Mouse (Mus musculus) midbrain, embryonic 16.5 days (tissue): ENCODE results near the gene Wee2. TPM values are rescaled to one million over a fixed set of nuclear protein-coding genes. Genes with fewer than 3 reads are reported as not detected.
A peak's percentile ranks its signal among the peaks of the same experiment; 100 is the strongest.

Experiments
- ATAC-seq: fragments of 200-750 bp; cut with Nextera tagmentation; 2 replicates; pipeline ENCODE4 v1.8.0; 2017; ENCODE audit warnings: moderate TSS enrichment
- H3K27ac ChIP-seq: fragments of 300-500 bp; sonication (generic); 2 replicates; pipeline ENCODE4 v1.5.1; 2014; ENCODE audit warnings: mild to moderate bottlenecking, low read length, mixed read lengths
- H3K27me3 ChIP-seq: fragments of 300-500 bp; sonication (generic); 2 replicates; pipeline ENCODE4 v1.6.1; 2014; ENCODE audit warnings: low read depth, low read length, mixed read lengths; ENCODE audit not compliant: control insufficient read depth, insufficient read depth
- H3K36me3 ChIP-seq: fragments of 300-500 bp; sonication (generic); 2 replicates; pipeline ENCODE4 v1.6.1; 2014; ENCODE audit warnings: mild to moderate bottlenecking, low read length, moderate library complexity, mixed read lengths; ENCODE audit not compliant: control insufficient read depth, insufficient read depth
- H3K4me1 ChIP-seq: fragments of 300-500 bp; sonication (generic); 2 replicates; pipeline ENCODE4 v1.6.1; 2014; ENCODE audit warnings: mild to moderate bottlenecking, low read length, mixed read lengths; ENCODE audit not compliant: control insufficient read depth, insufficient read depth
- H3K4me2 ChIP-seq: fragments of 300-500 bp; sonication (generic); 2 replicates; pipeline ENCODE4 v1.6.1; 2014; ENCODE audit warnings: mild to moderate bottlenecking, low read length, mixed read lengths
- H3K4me3 ChIP-seq: fragments of 300-500 bp; sonication (generic); 2 replicates; pipeline ENCODE4 v1.5.1; 2014; ENCODE audit warnings: low read depth, mild to moderate bottlenecking, low read length, moderate library complexity, mixed read lengths
- H3K9ac ChIP-seq: fragments of 300-500 bp; sonication (generic); 2 replicates; pipeline ENCODE4 v1.6.1; 2014; ENCODE audit warnings: low read depth, low read length, mixed read lengths
- H3K9me3 ChIP-seq: fragments of 300-500 bp; sonication (generic); replicated peaks from 2 replicates; pipeline ENCODE4 v1.6.1; 2014; ENCODE audit warnings: mild to moderate bottlenecking, low read length, mixed read lengths; ENCODE audit not compliant: control insufficient read depth, poor library complexity, severe bottlenecking
- WGBS: fragments of 180-500 bp; shearing (Covaris S2); extraction: QIAGEN DNeasy Blood & Tissue Kit; methylation state at CpG from one replicate; pipeline ENCODE4 v1.1.7; 2014; 5-methylcytosine and 5-hydroxymethylcytosine counted together
- polyA plus RNA-seq: library from polyadenylated mRNA; unstranded; fragments of >200 nt; fragmentation: Nextera tagmentation; extraction: Ambion mirVana; gene quantifications from 2 replicates; pipeline ENCODE4 v1.2.1, GENCODE M21; 2015

Wee2 gene
- 0.10 and 0.21 TPM in 2 replicates for polyA plus RNA-seq

DNA sequence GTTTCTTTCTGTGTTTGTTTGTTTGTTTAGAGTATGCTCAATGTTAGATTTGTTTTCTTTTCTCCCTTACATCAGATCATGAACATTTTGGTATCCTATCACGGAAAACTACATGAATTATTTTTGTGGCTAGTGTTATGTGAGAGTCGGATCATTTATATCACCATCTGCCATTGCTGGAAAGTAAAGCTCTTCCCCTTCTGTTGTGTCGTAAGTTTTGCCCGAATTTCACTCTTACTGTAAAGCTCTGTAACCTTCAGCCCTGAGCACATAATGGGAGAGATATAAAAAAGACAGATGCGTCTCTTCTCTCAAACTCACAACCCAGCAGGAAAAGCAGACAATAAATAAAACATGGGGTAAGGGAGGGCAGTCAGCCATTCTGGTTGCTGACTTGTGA, at the start of gene Wee2:
Gene Wee2, plus strand, starts transcription at position 153 of the 400 bp plus-strand sequence.
- WGBS, result 74% methylated on average over 5 of the region's 5 CpGs
- Histone ChIP-seq H3K4me2 (no peak within 1 kb of the TSS), H3K9ac (no peak within 1 kb of the TSS), H3K27ac (no peak within 1 kb of the TSS), H3K9me3 (no peaks in the 10 kb centered on the region), H3K4me3 (no peak within 1 kb of the TSS), H3K4me1 (peaks cover 12% of the 10 kb centered on the region), H3K27me3 (no peaks in the 10 kb centered on the region; the same call in 1 of the 2 replicates), H3K36me3 (no peaks in the 10 kb centered on the region)
- no peak for ATAC-seq

DNA sequence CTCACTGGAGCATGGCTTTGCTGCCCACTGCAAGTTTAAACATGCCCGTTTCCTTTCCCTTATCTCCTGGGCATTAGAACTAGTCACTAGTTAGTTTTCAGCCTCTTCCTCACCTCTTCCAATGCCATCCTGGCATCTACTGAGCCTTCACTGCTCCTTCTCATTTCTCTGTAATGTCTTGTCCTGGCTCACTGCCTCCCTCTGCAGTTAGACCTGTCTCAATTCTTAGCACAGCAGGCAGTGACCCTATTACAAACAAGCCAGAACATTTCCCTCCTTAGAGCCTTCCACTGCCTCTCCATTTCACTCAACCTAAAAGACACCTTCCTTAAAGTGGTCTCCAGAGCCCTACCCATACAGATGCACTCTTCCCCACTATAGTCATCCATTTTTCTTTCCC, 47.9 kb upstream of the Wee2 start:
- 83% methylated on average over 1 of the region's 1 CpGs for WGBS
- no peak overlapping the region for H3K4me3 ChIP-seq
- no peaks in the 10 kb centered on the region for H3K9me3 ChIP-seq
- peaks cover 2% of the 10 kb centered on the region; the same call in 1 of the 2 replicates for H3K4me1 ChIP-seq
- peaks cover 6% of the 10 kb centered on the region for H3K36me3 ChIP-seq
- H3K27me3 ChIP-seq, result no peaks in the 10 kb centered on the region
- H3K9ac ChIP-seq, result no peak overlapping the region
- H3K4me2 ChIP-seq, result no peak overlapping the region
- ATAC-seq, result no peak
- H3K27ac ChIP-seq, result no peak overlapping the region

DNA sequence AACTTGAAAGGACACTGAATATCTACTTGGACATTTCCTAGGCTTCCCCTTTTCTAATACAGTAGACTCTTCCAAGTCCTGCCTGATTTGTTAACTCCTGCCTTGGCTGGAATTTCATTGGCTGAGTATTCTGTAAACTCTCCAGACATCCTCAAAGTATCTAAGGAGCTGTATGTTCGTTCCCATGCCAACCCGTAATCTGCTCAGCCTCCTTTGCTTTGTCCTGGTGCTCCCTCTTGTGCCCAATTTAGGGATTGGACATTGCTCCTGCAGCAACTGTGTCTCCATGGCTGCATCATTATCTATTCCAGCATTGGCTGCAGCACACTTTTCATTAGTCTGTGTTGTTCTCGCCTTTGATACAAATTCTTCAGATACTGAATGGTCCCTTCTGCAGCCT, 45.7 kb upstream of the Wee2 start:
- peak; percentile 98 for ATAC-seq
- H3K4me2 ChIP-seq, result no peak overlapping the region; the same call in 1 of the 2 replicates
- H3K4me1 ChIP-seq, result peaks cover 2% of the 10 kb centered on the region; the same call in 1 of the 2 replicates
- WGBS, result 5% methylated on average over 3 of the region's 3 CpGs
- no peaks in the 10 kb centered on the region for H3K27me3 ChIP-seq
- H3K4me3 ChIP-seq, result no peak overlapping the region
- H3K9ac ChIP-seq, result no peak overlapping the region
- H3K27ac ChIP-seq, result no peak overlapping the region
- peaks cover 2% of the 10 kb centered on the region for H3K36me3 ChIP-seq
- no peaks in the 10 kb centered on the region for H3K9me3 ChIP-seq

DNA sequence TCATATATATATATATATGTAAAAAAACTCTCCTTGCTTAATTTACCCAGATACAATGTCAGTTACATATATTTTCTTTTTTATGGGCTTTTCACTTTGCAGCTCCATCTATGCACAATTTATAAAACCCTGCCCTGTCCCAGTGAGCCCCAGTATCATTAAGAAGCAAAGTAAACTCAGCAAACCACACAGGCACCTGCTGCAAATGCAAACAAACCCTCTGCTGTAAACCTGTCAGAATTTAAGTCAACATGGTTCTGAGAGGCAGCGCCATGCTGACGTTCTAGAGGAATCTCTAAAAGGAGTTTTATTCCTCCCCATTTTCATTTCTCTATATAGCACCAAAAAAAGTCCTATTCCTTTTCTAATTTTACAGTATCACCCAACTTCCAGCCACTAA, 36.9 kb upstream of the Wee2 start:
- Histone ChIP-seq H3K9me3 (no peaks in the 10 kb centered on the region), H3K27ac (no peak overlapping the region), H3K4me1 (no peaks in the 10 kb centered on the region), H3K36me3 (peaks cover 20% of the 10 kb centered on the region), H3K4me2 (no peak overlapping the region), H3K4me3 (no peak overlapping the region), H3K9ac (no peak overlapping the region), H3K27me3 (no peaks in the 10 kb centered on the region)
- no peak for ATAC-seq
- 92% methylated on average over 2 of the region's 2 CpGs for WGBS

DNA sequence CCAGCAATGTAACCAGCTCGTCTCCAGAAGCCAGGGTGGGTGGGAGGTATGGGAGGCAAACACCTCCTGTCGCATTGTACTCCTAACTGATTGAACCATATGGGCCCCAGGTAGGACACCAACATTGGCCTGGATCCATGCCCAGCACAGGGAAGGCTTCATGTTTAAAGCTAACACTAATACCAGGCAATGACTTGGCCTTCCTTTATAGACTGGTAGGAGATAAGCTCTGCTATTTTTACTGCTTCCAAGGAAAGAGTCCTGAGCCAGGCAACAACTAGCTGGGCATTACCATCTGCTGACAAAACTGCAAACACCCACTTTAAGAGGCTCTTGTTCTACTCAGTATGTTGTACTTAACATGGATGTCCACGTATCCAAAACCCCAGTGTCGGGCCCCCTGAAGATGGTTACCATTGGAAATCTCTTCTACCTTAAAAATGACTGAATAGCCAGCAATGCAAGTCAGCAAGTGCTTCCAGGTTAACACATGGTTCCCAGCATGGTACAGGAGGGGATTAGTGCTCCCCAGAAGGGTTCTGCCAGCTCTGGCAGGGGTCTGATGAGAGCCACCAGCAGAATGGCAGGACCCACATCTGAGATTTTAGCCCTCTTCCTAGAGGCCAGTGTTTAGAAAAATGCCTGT, 35.1 kb upstream of the Wee2 start:
- Histone ChIP-seq H3K27ac (no peak overlapping the region), H3K9ac (no peak overlapping the region), H3K9me3 (no peaks in the 10 kb centered on the region), H3K4me1 (no peaks in the 10 kb centered on the region), H3K4me2 (no peak overlapping the region), H3K4me3 (no peak overlapping the region), H3K36me3 (peaks cover 28% of the 10 kb centered on the region), H3K27me3 (no peaks in the 10 kb centered on the region)
- 93% methylated on average over 4 of the region's 4 CpGs for WGBS
- ATAC-seq, result no peak

DNA sequence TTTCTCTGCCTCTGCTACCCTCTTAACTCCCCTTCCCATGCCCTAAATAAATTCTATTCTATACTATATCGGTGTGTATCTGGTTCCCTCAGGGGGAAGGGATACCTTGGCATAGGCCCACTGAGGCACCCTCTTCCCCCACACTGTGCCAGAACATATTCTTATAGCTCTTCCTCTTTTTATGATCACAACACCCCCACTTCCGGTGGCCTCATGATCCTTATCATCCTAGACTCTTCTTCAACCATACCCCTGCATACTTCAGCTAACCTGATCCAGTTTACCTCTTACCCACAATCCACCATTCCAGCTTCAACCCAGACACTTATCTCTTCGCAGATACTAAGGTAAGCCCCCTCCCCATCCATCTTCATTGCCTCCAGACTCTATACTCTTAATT, 27.8 kb upstream of the Wee2 start:
- 92% methylated on average over 3 of the region's 3 CpGs for WGBS

DNA sequence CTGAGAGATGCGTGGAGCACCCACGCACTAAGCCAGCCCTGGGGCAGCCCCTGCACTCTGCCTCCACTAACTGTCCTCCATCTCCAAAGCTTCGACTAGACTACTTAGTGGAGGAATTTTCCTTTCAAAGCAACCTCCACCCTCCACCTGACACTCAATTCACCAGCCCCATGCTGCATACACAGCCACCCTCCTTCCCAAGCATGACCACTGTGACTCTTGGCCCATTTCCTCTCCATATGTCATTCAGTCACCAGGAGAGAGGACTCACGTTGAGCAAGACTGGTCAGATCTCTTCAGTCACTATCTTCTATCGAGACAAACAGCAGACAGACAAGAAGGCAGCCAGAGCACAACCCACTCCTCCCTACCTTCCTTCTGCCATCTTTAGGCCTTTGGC, 25.8 kb upstream of the Wee2 start:
- WGBS, result 96% methylated on average over 5 of the region's 5 CpGs
- ATAC-seq, result no peak
- no peaks in the 10 kb centered on the region for H3K4me1 ChIP-seq
- no peak overlapping the region for H3K4me3 ChIP-seq
- peaks cover 6% of the 10 kb centered on the region; the same call in 1 of the 2 replicates for H3K36me3 ChIP-seq
- H3K4me2 ChIP-seq, result no peak overlapping the region
- H3K27me3 ChIP-seq, result no peaks in the 10 kb centered on the region
- H3K9ac ChIP-seq, result no peak overlapping the region
- no peak overlapping the region for H3K27ac ChIP-seq
- H3K9me3 ChIP-seq, result no peaks in the 10 kb centered on the region

More for the DNA sequence above, 27.8 kb upstream of the Wee2 start:
- Histone ChIP-seq H3K4me1 (no peaks in the 10 kb centered on the region), H3K27me3 (no peaks in the 10 kb centered on the region), H3K27ac (no peak overlapping the region), H3K9ac (no peak overlapping the region), H3K36me3 (peaks cover 16% of the 10 kb centered on the region), H3K9me3 (no peaks in the 10 kb centered on the region), H3K4me2 (no peak overlapping the region), H3K4me3 (no peak overlapping the region)
- no peak for ATAC-seq

DNA sequence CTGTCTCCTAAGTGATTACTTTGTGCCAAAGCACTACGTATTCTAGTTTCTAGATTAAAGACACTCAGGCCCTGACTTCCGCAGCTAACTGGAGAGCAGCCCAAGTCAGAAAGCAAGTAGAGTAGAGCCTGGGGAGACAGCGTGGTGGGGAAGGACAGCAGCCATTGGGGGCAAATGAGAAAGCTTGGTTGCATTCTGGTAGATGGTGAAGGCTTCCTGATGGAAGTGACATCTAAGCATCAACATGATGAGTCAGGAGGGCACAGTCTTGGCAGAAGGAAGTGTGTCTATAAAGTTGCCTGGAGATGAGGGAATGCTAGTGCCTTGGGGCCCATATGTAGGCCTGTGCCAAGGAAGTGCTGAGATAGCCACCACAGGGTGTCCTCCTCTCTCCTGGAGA, 25.3 kb upstream of the Wee2 start:
- H3K36me3 ChIP-seq, result peaks cover 5% of the 10 kb centered on the region; the same call in 1 of the 2 replicates
- no peak overlapping the region for H3K4me2 ChIP-seq
- no peak overlapping the region for H3K9ac ChIP-seq
- no peaks in the 10 kb centered on the region for H3K9me3 ChIP-seq
- no peak overlapping the region for H3K27ac ChIP-seq
- H3K4me1 ChIP-seq, result no peaks in the 10 kb centered on the region
- WGBS, result 90% methylated on average over 3 of the region's 3 CpGs
- H3K27me3 ChIP-seq, result no peaks in the 10 kb centered on the region
- no peak overlapping the region for H3K4me3 ChIP-seq
- ATAC-seq, result no peak

DNA sequence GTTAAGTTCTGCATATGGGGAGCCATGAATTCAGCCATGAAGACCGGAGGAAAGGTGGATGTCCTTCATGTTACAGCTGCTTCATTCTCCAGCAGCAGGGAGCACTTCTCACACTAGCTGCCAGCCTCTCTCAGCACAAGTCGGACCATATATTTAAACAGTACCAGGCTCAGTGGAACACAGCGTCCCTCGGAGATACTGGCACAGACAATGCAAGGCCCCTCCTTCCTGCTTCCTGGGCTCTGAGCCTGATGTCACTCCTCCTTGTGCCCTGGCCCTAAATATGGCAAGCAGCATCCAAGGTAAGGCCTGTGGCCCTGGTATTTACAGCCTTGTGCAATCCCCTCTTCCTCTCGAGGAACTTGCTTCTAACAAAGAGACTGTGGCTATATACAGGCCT, 23.1 kb upstream of the Wee2 start:
- Histone ChIP-seq H3K27ac (no peak overlapping the region), H3K9me3 (no peaks in the 10 kb centered on the region), H3K9ac (no peak overlapping the region), H3K4me1 (no peaks in the 10 kb centered on the region), H3K27me3 (no peaks in the 10 kb centered on the region), H3K4me3 (no peak overlapping the region), H3K4me2 (no peak overlapping the region), H3K36me3 (0 out of 2 replicates have a peak, but pooled peaks cover 3% of the 10 kb centered on the region)
- WGBS, result 82% methylated on average over 5 of the region's 5 CpGs
- no peak for ATAC-seq
